Mouse (Mus musculus) spleen, postnatal 0 days (tissue): Measurements from ENCODE around the gene Rnf8. TPM values are rescaled to one million over a fixed set of nuclear protein-coding genes. Genes with fewer than 3 reads are reported as not detected.

ENCODE experiments used
- polyA plus RNA-seq: library from polyadenylated mRNA; unstranded; fragments of >200 nt; fragmentation: Nextera tagmentation; extraction: Ambion mirVana; gene quantifications from 2 replicates; pipeline ENCODE4 v1.2.1, GENCODE M21; 2015

Rnf8 gene
- polyA plus RNA-seq = 44.3 and 50.6 TPM in 2 replicates

GRCm38 (mm10) chr17:29614115-29615023 is at the start of gene Rnf8, which contains the start of gene Gm28043:
Gene Rnf8, plus strand, starts transcription at chr17:29614790.
Gene Gm28043, plus strand, starts transcription at chr17:29614876.

GRCm38 (mm10) chr17:29660076-29660761 is 45.6 kb downstream of the Rnf8 start, which contains the start of gene Cmtr1:
Gene Cmtr1, plus strand, starts transcription at chr17:29660595.

Other genes with a start within 250 kb of the Rnf8 start
- gene Pim1, start 124.0 kb upstream of the Rnf8 start, polyA plus RNA-seq = 66.6 and 94.8 TPM in 2 replicates
- not detected in 2 replicates for gene Gm17657, start 65.2 kb upstream of the Rnf8 start, polyA plus RNA-seq
- gene Tbc1d22b, start 65.0 kb upstream of the Rnf8 start, polyA plus RNA-seq = 3.4 and 3.8 TPM in 2 replicates
- gene Tmem217, start 62.4 kb upstream of the Rnf8 start, polyA plus RNA-seq = 0.20 and 0.51 TPM in 2 replicates
- gene Gm28043, start 86 bp downstream of the Rnf8 start, polyA plus RNA-seq = 1.5 and 1.8 TPM in 2 replicates
- gene Cmtr1, start 45.8 kb downstream of the Rnf8 start, polyA plus RNA-seq = 97.3 and 132 TPM in 2 replicates
- gene Ccdc167, start 102.3 kb downstream of the Rnf8 start, polyA plus RNA-seq = 8.5 and 9.4 TPM in 2 replicates